16 mouse cellular contexts compared by ENCODE assay signal in genomic region chr10:96879425-96879824, GRCm38 (mm10).
"Had no signal": no experiment of that assay in that cellular context is flagged by ENCODE, and none has a peak within 500 bp of the region (broad histone marks: within the 10 kb centered on the region; RNA-seq: fewer than 3 reads in every experiment).

No protein-coding gene starts in this region.

- DNase-seq: gastrocnemius, postnatal 14 days; gastrocnemius, postnatal 36 days; heart, adult 11 months; heart, adult 2 months; heart, postnatal 4 days; kidney, adult 18-20 months; kidney, adult 8-10 months; kidney, postnatal 10 days; kidney, postnatal 25 days; kidney, postnatal 4 days; liver; liver, embryonic 13.5 days had no signal

- ATAC-seq: hindbrain, embryonic 16.5 days; inflammation-experienced regulatory T-cells, adult 6 months; intestine, embryonic 15.5 days; intestine, postnatal 0 days had no signal
